In the genomic region with DNA sequence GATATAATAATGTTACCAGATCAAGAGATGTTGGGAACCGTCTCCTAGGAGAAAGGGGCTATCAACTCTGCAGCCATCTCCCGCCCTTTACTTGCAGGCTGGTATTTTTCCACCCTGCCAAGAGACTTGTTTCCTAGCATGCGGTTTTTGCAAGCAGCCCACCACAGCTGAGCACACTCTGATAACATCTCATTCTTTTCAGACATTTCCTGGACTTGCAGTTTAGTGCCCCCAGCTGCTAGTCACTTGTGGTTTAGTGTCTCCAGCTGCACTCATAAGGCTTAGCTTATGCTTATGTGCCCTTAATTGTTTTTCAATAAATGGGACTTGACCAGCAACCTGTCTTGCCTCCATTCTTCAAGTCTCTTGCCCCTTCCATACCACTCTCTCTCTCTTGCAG, we compare ENCODE assay signal across 13 mouse cellular contexts. TPM values are rescaled to one million over a fixed set of nuclear protein-coding genes. Genes with fewer than 3 reads are reported as not detected.
DNase-seq lines count a peak whose midpoint lies in the region; ATAC-seq and TF ChIP-seq lines count a peak whose summit lies in the region.
"Had no signal": no experiment of that assay in that cellular context is flagged by ENCODE, and none has a peak within 500 bp of the region (broad histone marks: within the 10 kb centered on the region; RNA-seq: fewer than 3 reads in every experiment).

No protein-coding gene starts in this region.

- no peaks in the 10 kb centered on the region for H3K4me1 ChIP-seq in liver, postnatal 0 days (ENCODE audit: insufficient read depth)
- no peaks in the 10 kb centered on the region for H3K4me1 ChIP-seq in neural tube, embryonic 15.5 days
- H3K4me1 ChIP-seq: forebrain, embryonic 12.5 days had no signal

- WGBS in liver, postnatal 0 days (ENCODE audit: insufficient replicate concordance) = 20% methylated on average over 3 of the region's 3 CpGs
- 61% methylated on average over 3 of the region's 3 CpGs for WGBS in neural tube, embryonic 15.5 days

- no peak overlapping the region for H3K9ac ChIP-seq in liver, postnatal 0 days (replicated peaks)
- no peak overlapping the region for H3K9ac ChIP-seq in neural tube, embryonic 15.5 days (replicated peaks)
- H3K9ac ChIP-seq: forebrain, embryonic 12.5 days had no signal

- H3K27ac ChIP-seq in liver, postnatal 0 days (ENCODE audit: low read depth) = no peak overlapping the region
- no peak overlapping the region for H3K27ac ChIP-seq in neural tube, embryonic 15.5 days (replicated peaks)
- H3K27ac ChIP-seq: forebrain, embryonic 12.5 days; stomach, postnatal 0 days had no signal

- 0 out of 2 replicates have a peak, but pooled peaks have one; percentile 19 for ATAC-seq in liver, postnatal 0 days
- no peak for ATAC-seq in neural tube, embryonic 15.5 days (ENCODE audit: low FRiP score)

- no peaks in the 10 kb centered on the region for H3K36me3 ChIP-seq in liver, postnatal 0 days (replicated peaks; ENCODE audit: insufficient read depth, low read length)
- no peaks in the 10 kb centered on the region for H3K36me3 ChIP-seq in neural tube, embryonic 15.5 days
- H3K36me3 ChIP-seq: forebrain, embryonic 12.5 days had no signal

- no peak for TF ChIP-seq CTCF in liver, postnatal 0 days (IDR thresholded peaks at IDR 0.05; ENCODE audit: low read depth)

- no peak overlapping the region for H3K4me2 ChIP-seq in liver, postnatal 0 days (ENCODE audit: low read depth, low read length)
- no peak overlapping the region for H3K4me2 ChIP-seq in neural tube, embryonic 15.5 days
- H3K4me2 ChIP-seq: forebrain, embryonic 12.5 days; midbrain, embryonic 11.5 days had no signal

- H3K9me3 ChIP-seq in liver, postnatal 0 days (ENCODE audit: low read length) = no peaks in the 10 kb centered on the region
- H3K9me3 ChIP-seq in neural tube, embryonic 15.5 days (replicated peaks) = no peaks in the 10 kb centered on the region
- H3K9me3 ChIP-seq: forebrain, embryonic 12.5 days had no signal

- no peak for DNase-seq in liver, postnatal 0 days
- DNase-seq in liver (no peak), MEL-GATA-1-ER (ENCODE audit: extremely low read depth, low read depth) (peak; percentile 47)
- DNase-seq in lung, postnatal 10 days = peak; percentile 48
- peak; percentile 79 for DNase-seq in thymus, postnatal 14 days
- DNase-seq in urinary bladder, adult 2 months (ENCODE audit: low spot score) = no peak
- DNase-seq: kidney, adult 2 months; layer of hippocampus, postnatal 36 days; right cerebral cortex, postnatal 4 days had no signal

- H3K4me3 ChIP-seq in liver, postnatal 0 days (ENCODE audit: low read depth, low read length) = no peak overlapping the region
- no peak overlapping the region for H3K4me3 ChIP-seq in neural tube, embryonic 15.5 days (replicated peaks)
- H3K4me3 ChIP-seq: forebrain, embryonic 12.5 days had no signal

- no peaks in the 10 kb centered on the region for H3K27me3 ChIP-seq in liver, postnatal 0 days (ENCODE audit: insufficient read depth, low read length)
- no peaks in the 10 kb centered on the region for H3K27me3 ChIP-seq in neural tube, embryonic 15.5 days (replicated peaks)
- H3K27me3 ChIP-seq: forebrain, embryonic 12.5 days had no signal

- no peak for TF ChIP-seq EP300 in liver, postnatal 0 days (IDR thresholded peaks at IDR 0.05; ENCODE audit: low read depth)

RNA-seq across cellular contexts. Expression of gene Axdnd1, which starts 13.0 kb away (rescaled TPM):
- polyA plus RNA-seq in liver, postnatal 0 days (2015; fragmentation: Nextera tagmentation; extraction: Ambion mirVana) = not detected in 2 replicates
- 0.06 and 0.12 TPM in 2 replicates for polyA plus RNA-seq in urinary bladder, adult 2 months (2012; rRNA removed)
- 0.22 TPM in 1 of 2 replicates, not detected in the other for polyA plus RNA-seq in neural tube, embryonic 15.5 days (2015; fragmentation: Nextera tagmentation; extraction: Ambion mirVana)
- polyA plus RNA-seq: kidney, adult 2 months had no signal

RNA-seq across cellular contexts. Expression of gene Gm2000, which starts 42.2 kb away (rescaled TPM):
- 427 and 452 TPM in 2 replicates for polyA plus RNA-seq in liver, postnatal 0 days (2015; fragmentation: Nextera tagmentation; extraction: Ambion mirVana)
- 122 and 151 TPM in 2 replicates for polyA plus RNA-seq in urinary bladder, adult 2 months (2012; rRNA removed)
- polyA plus RNA-seq in neural tube, embryonic 15.5 days (2015; fragmentation: Nextera tagmentation; extraction: Ambion mirVana) = 543 TPM in 2 replicates

Comparison
In these comparisons a context has a peak if more than half of its experiments do, and no peak if none do; other contexts are left out.
1. DNase-seq: peak in MEL-GATA-1-ER (single experiment), lung, postnatal 10 days (single experiment) and thymus, postnatal 14 days (single experiment); none in liver, postnatal 0 days (single experiment), liver (single experiment) and urinary bladder, adult 2 months (single experiment).